Mouse (Mus musculus): Measurements from ENCODE around the gene Rnf31. TPM values are rescaled to one million over a fixed set of nuclear protein-coding genes. Genes with fewer than 3 reads are reported as not detected.

Rnf31 gene
- polyA plus RNA-seq, 1 experiment from 2014 or later: 18.8 TPM

- H3K27ac ChIP-seq (ENCODE audit: low read depth, low read length): no peak overlapping the region
- ATAC-seq (ENCODE audit: low read depth): no peak
- WGBS: 78% methylated on average over 9 of the region's 9 CpGs
Observed at GRCm38 (mm10) chr14:55581981-55582681, 9.4 kb upstream of the Rnf31 start.

GRCm38 (mm10) chr14:55584303-55584701 is 7.2 kb upstream of the Rnf31 start:
- Histone ChIP-seq H3K4me2 (ENCODE audit: low read depth, low read length) (peak overlapping the region; percentile 61), H3K9me3 (ENCODE audit: control insufficient read depth, low read length) (no peaks in the 10 kb centered on the region), H3K4me1 (ENCODE audit: control insufficient read depth, insufficient read depth, low read length) (0 out of 2 replicates have a peak, but pooled peaks cover 5% of the 10 kb centered on the region), H3K4me3 (ENCODE audit: low read depth, low read length) (peak overlapping the region; percentile 41), H3K27me3 (ENCODE audit: control insufficient read depth, insufficient read depth, low read length) (no peaks in the 10 kb centered on the region), H3K27ac (ENCODE audit: low read depth, low read length) (no peak overlapping the region), H3K9ac (replicated peaks; ENCODE audit: low read depth, low read length) (peak overlapping the region; percentile 63; the same call in 1 of the 2 replicates), H3K36me3 (ENCODE audit: control insufficient read depth, insufficient read depth, low read length) (peaks cover 7% of the 10 kb centered on the region)
- WGBS: 40% methylated on average over 5 of the region's 5 CpGs
- no peak for ATAC-seq (ENCODE audit: low read depth)

More at GRCm38 (mm10) chr14:55581981-55582681, 9.4 kb upstream of the Rnf31 start:
- Histone ChIP-seq H3K27me3 (ENCODE audit: control insufficient read depth, insufficient read depth, low read length) (no peaks in the 10 kb centered on the region), H3K4me2 (ENCODE audit: low read depth, low read length) (no peak overlapping the region), H3K36me3 (ENCODE audit: control insufficient read depth, insufficient read depth, low read length) (peaks cover 7% of the 10 kb centered on the region; the same call in 1 of the 2 replicates), H3K4me1 (ENCODE audit: control insufficient read depth, insufficient read depth, low read length) (peaks cover 8% of the 10 kb centered on the region; the same call in 1 of the 2 replicates), H3K9me3 (ENCODE audit: control insufficient read depth, low read length) (no peaks in the 10 kb centered on the region), H3K4me3 (ENCODE audit: low read depth, low read length) (no peak overlapping the region), H3K9ac (replicated peaks; ENCODE audit: low read depth, low read length) (no peak overlapping the region)

- 2% methylated on average over 42 of the region's 43 CpGs for WGBS
- H3K4me2 ChIP-seq (ENCODE audit: low read depth, low read length): peak within 1 kb of the TSS; percentile 61
- peaks cover 6% of the 10 kb centered on the region; the same call in 1 of the 2 replicates for H3K4me1 ChIP-seq (ENCODE audit: control insufficient read depth, insufficient read depth, low read length)
- H3K27ac ChIP-seq (ENCODE audit: low read depth, low read length): no peak within 1 kb of the TSS
- H3K36me3 ChIP-seq (ENCODE audit: control insufficient read depth, insufficient read depth, low read length): peaks cover 7% of the 10 kb centered on the region
- H3K4me3 ChIP-seq (ENCODE audit: low read depth, low read length): peak within 1 kb of the TSS; percentile 41
- H3K9ac ChIP-seq (replicated peaks; ENCODE audit: low read depth, low read length): peak within 1 kb of the TSS; percentile 63
- peak; percentile 64 for ATAC-seq (ENCODE audit: low read depth)
- H3K9me3 ChIP-seq (ENCODE audit: control insufficient read depth, low read length): no peaks in the 10 kb centered on the region
- H3K27me3 ChIP-seq (ENCODE audit: control insufficient read depth, insufficient read depth, low read length): no peaks in the 10 kb centered on the region
Observed at GRCm38 (mm10) chr14:55584702-55585565, 6.6 kb upstream of the Rnf31 start, which contains the start of gene Emc9. Gene Emc9 (minus strand): TSS chr14:55585302.

GRCm38 (mm10) chr14:55585566-55585960 is 5.9 kb upstream of the Rnf31 start:
- no peak for ATAC-seq (ENCODE audit: low read depth)
- WGBS: 66% methylated on average over 6 of the region's 6 CpGs
- Histone ChIP-seq H3K27me3 (ENCODE audit: control insufficient read depth, insufficient read depth, low read length) (no peaks in the 10 kb centered on the region), H3K27ac (ENCODE audit: low read depth, low read length) (no peak overlapping the region), H3K4me1 (ENCODE audit: control insufficient read depth, insufficient read depth, low read length) (peaks cover 10% of the 10 kb centered on the region; the same call in 1 of the 2 replicates), H3K4me2 (ENCODE audit: low read depth, low read length) (peak overlapping the region; percentile 61; the same call in 1 of the 2 replicates), H3K36me3 (ENCODE audit: control insufficient read depth, insufficient read depth, low read length) (peaks cover 6% of the 10 kb centered on the region), H3K9me3 (ENCODE audit: control insufficient read depth, low read length) (no peaks in the 10 kb centered on the region), H3K9ac (replicated peaks; ENCODE audit: low read depth, low read length) (0 out of 2 replicates have a peak overlapping the region, but pooled peaks have one; percentile 63), H3K4me3 (ENCODE audit: low read depth, low read length) (no peak overlapping the region)

- 96% methylated on average over 2 of the region's 2 CpGs for WGBS
- H3K4me1 ChIP-seq (ENCODE audit: control insufficient read depth, insufficient read depth, low read length): peaks cover 10% of the 10 kb centered on the region; the same call in 1 of the 2 replicates
- H3K9ac ChIP-seq (replicated peaks; ENCODE audit: low read depth, low read length): no peak overlapping the region
- ATAC-seq (ENCODE audit: low read depth): no peak
- no peaks in the 10 kb centered on the region for H3K9me3 ChIP-seq (ENCODE audit: control insufficient read depth, low read length)
- no peak overlapping the region for H3K4me2 ChIP-seq (ENCODE audit: low read depth, low read length)
- no peak overlapping the region for H3K27ac ChIP-seq (ENCODE audit: low read depth, low read length)
- no peaks in the 10 kb centered on the region for H3K27me3 ChIP-seq (ENCODE audit: control insufficient read depth, insufficient read depth, low read length)
- peaks cover under 1% of the 10 kb centered on the region for H3K36me3 ChIP-seq (ENCODE audit: control insufficient read depth, insufficient read depth, low read length)
- H3K4me3 ChIP-seq (ENCODE audit: low read depth, low read length): no peak overlapping the region
Observed at GRCm38 (mm10) chr14:55586149-55586548, 5.4 kb upstream of the Rnf31 start.

- Histone ChIP-seq H3K4me1 (ENCODE audit: control insufficient read depth, insufficient read depth, low read length) (peaks cover 26% of the 10 kb centered on the region), H3K27ac (ENCODE audit: low read depth, low read length) (no peak overlapping the region), H3K27me3 (ENCODE audit: control insufficient read depth, insufficient read depth, low read length) (no peaks in the 10 kb centered on the region), H3K36me3 (ENCODE audit: control insufficient read depth, insufficient read depth, low read length) (peaks cover 4% of the 10 kb centered on the region), H3K9ac (replicated peaks; ENCODE audit: low read depth, low read length) (no peak overlapping the region), H3K4me2 (ENCODE audit: low read depth, low read length) (no peak overlapping the region), H3K9me3 (ENCODE audit: control insufficient read depth, low read length) (no peaks in the 10 kb centered on the region), H3K4me3 (ENCODE audit: low read depth, low read length) (no peak overlapping the region)
- ATAC-seq (ENCODE audit: low read depth): no peak
- 92% methylated on average over 5 of the region's 5 CpGs for WGBS
Observed at GRCm38 (mm10) chr14:55589271-55589670, 2.2 kb upstream of the Rnf31 start.

- Histone ChIP-seq H3K4me1 (ENCODE audit: control insufficient read depth, insufficient read depth, low read length) (peaks cover 22% of the 10 kb centered on the region), H3K4me2 (ENCODE audit: low read depth, low read length) (peak overlapping the region; percentile 96), H3K36me3 (ENCODE audit: control insufficient read depth, insufficient read depth, low read length) (peaks cover 10% of the 10 kb centered on the region), H3K9me3 (ENCODE audit: control insufficient read depth, low read length) (no peaks in the 10 kb centered on the region), H3K9ac (replicated peaks; ENCODE audit: low read depth, low read length) (peak overlapping the region; percentile 83; the same call in 1 of the 2 replicates), H3K27ac (ENCODE audit: low read depth, low read length) (peak overlapping the region; percentile 93; the same call in 1 of the 2 replicates), H3K27me3 (ENCODE audit: control insufficient read depth, insufficient read depth, low read length) (no peaks in the 10 kb centered on the region), H3K4me3 (ENCODE audit: low read depth, low read length) (peak overlapping the region; percentile 91)
- 91% methylated on average over 11 of the region's 11 CpGs for WGBS
- no peak for ATAC-seq (ENCODE audit: low read depth)
Observed at GRCm38 (mm10) chr14:55589771-55590448, 1.6 kb upstream of the Rnf31 start.

- peaks cover 22% of the 10 kb centered on the region for H3K4me1 ChIP-seq (ENCODE audit: control insufficient read depth, insufficient read depth, low read length)
- peak within 1 kb of the TSS; percentile 91 for H3K4me3 ChIP-seq (ENCODE audit: low read depth, low read length)
- H3K36me3 ChIP-seq (ENCODE audit: control insufficient read depth, insufficient read depth, low read length): peaks cover 19% of the 10 kb centered on the region
- under 1% methylated on average over 22 of the region's 22 CpGs for WGBS
- peak within 1 kb of the TSS; percentile 96 for H3K4me2 ChIP-seq (ENCODE audit: low read depth, low read length)
- H3K27me3 ChIP-seq (ENCODE audit: control insufficient read depth, insufficient read depth, low read length): no peaks in the 10 kb centered on the region
- H3K9me3 ChIP-seq (ENCODE audit: control insufficient read depth, low read length): no peaks in the 10 kb centered on the region
- ATAC-seq (ENCODE audit: low read depth): peak; percentile 95
- peak within 1 kb of the TSS; percentile 83 for H3K9ac ChIP-seq (replicated peaks; ENCODE audit: low read depth, low read length)
- peak within 1 kb of the TSS; percentile 93 for H3K27ac ChIP-seq (ENCODE audit: low read depth, low read length)
Observed at GRCm38 (mm10) chr14:55590748-55591330, 669 bp upstream of the Rnf31 start, which contains the start of gene Psme2. Gene Psme2 (minus strand): TSS chr14:55591113.

All from neural tube, embryonic 14.5 days (tissue).